Mouse (Mus musculus) G1E (cell line): Measurements from ENCODE around the gene Lmntd1.

ENCODE experiments used
- CTCF ChIP-seq: IDR thresholded peaks from 2 replicates; pipeline ENCODE4 v1.5.1; 2012; ENCODE audit warnings: low read depth, low read length, inconsistent platforms, mixed read lengths
- GATA1 ChIP-seq: IDR thresholded peaks from 2 replicates; pipeline ENCODE4 v1.6.1; 2012; ENCODE audit warnings: borderline replicate concordance, low read length, inconsistent platforms, mixed read lengths
- GATA2 ChIP-seq: IDR thresholded peaks from 2 replicates; pipeline ENCODE4 v1.6.1; 2012; ENCODE audit warnings: low read depth, low read length, inconsistent platforms, borderline replicate concordance
- POLR2AphosphoS5 ChIP-seq: IDR thresholded peaks from 2 replicates; pipeline ENCODE4 v1.6.1; 2012; ENCODE audit warnings: low read depth, low read length, inconsistent platforms; ENCODE audit not compliant: insufficient replicate concordance
- TAL1 ChIP-seq: conservative IDR thresholded peaks from 2 replicates; pipeline ENCODE4 v1.6.1; 2012; ENCODE audit warnings: low read depth, low read length, inconsistent platforms, mixed read lengths

- TF ChIP-seq CTCF (no peak), GATA1 (no peak), TAL1 (no peak), GATA2 (no peak), POLR2AphosphoS5 (no peak)
These were observed 21.6 kb downstream of the Lmntd1 start for GRCm38 (mm10) chr6:145592531-145592998.
